Mouse (Mus musculus): Measurements from ENCODE around the gene Ndufb4. TPM values are rescaled to one million over a fixed set of nuclear protein-coding genes. Genes with fewer than 3 reads are reported as not detected.

The Ndufb4 gene
- polyA plus RNA-seq, 1 experiment from 2014 or later: 78.5 TPM

DNA sequence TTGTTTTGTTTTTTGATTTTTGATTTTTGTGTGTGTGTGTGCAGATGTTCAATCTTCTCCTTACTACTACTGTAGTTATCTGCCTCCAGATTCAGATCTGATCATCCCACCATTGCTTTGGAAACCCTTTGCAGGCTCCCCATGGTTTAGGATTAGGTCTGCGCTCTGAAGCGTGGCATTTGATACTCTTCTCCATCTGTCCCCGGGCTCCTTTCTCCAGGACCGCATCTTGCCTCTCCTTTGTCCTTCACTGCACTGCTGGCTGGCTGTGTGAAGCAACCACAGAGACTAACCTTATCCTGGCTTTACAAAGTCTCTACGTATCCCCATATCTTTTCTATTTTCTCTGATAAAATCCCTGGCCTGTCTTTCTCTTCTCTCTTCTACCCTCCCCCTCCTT is 31.3 kb downstream of the Ndufb4 start:
- Histone ChIP-seq H3K4me1 (no peaks in the 10 kb centered on the region), H3K9me3 (no peaks in the 10 kb centered on the region), H3K27me3 (replicated peaks) (no peaks in the 10 kb centered on the region), H3K4me3 (no peak overlapping the region), H3K9ac (no peak overlapping the region), H3K27ac (no peak overlapping the region), H3K4me2 (replicated peaks) (no peak overlapping the region), H3K36me3 (no peaks in the 10 kb centered on the region)
- ATAC-seq (ENCODE audit: low FRiP score, low read depth): no peak
- 80% methylated on average over 5 of the region's 5 CpGs for WGBS

DNA sequence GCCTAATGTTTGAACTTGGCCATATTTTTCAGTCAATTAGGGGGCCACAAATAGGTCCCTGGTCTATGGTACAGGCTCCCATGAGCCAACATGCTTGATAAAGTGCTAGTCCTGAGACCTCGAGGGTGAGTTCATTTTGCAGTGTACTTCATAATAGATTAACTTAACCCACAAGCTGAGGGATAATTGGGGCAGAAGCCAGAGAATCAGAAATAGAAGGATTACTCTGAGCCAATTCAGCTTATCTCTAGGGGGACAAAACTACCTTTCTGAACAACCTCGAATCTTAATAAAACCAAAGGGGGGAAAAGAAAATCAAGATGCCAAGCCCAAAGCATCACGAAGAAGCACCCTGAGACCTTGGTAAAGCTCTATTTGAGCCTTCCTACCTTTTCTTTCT is 31.9 kb downstream of the Ndufb4 start:
- Histone ChIP-seq H3K4me3 (no peak overlapping the region), H3K4me2 (replicated peaks) (no peak overlapping the region), H3K9ac (no peak overlapping the region), H3K27me3 (replicated peaks) (no peaks in the 10 kb centered on the region), H3K27ac (no peak overlapping the region), H3K9me3 (no peaks in the 10 kb centered on the region), H3K4me1 (peaks cover 4% of the 10 kb centered on the region), H3K36me3 (no peaks in the 10 kb centered on the region)
- ATAC-seq (ENCODE audit: low FRiP score, low read depth): no peak
- 88% methylated on average over 3 of the region's 3 CpGs for WGBS

DNA sequence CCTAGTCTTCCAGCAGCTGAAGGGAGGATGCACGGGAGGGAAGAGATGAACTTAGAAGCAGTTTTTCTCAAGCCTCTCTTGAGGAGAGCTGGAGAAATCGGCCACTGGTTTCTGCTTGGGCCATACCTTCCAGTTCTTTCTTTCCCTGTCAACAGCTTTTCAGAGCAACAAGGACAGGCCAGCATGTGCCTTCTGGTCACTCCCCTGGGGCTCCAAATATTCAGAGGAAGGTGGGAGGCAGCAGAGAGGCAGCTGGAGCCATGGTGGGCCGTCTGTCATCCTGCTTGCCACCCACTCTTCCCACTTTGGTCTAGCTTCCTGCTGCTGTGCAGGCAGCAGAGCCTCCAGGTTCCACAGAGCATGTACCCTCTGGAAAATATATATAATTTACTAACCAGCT is 36.6 kb downstream of the Ndufb4 start:
- Histone ChIP-seq H3K27ac (no peak overlapping the region), H3K4me3 (no peak overlapping the region), H3K4me1 (peaks cover 5% of the 10 kb centered on the region), H3K4me2 (replicated peaks) (no peak overlapping the region), H3K27me3 (replicated peaks) (no peaks in the 10 kb centered on the region), H3K36me3 (no peaks in the 10 kb centered on the region), H3K9ac (no peak overlapping the region), H3K9me3 (no peaks in the 10 kb centered on the region)
- no peak for ATAC-seq (ENCODE audit: low FRiP score, low read depth)
- WGBS: 32% methylated on average over 3 of the region's 3 CpGs

DNA sequence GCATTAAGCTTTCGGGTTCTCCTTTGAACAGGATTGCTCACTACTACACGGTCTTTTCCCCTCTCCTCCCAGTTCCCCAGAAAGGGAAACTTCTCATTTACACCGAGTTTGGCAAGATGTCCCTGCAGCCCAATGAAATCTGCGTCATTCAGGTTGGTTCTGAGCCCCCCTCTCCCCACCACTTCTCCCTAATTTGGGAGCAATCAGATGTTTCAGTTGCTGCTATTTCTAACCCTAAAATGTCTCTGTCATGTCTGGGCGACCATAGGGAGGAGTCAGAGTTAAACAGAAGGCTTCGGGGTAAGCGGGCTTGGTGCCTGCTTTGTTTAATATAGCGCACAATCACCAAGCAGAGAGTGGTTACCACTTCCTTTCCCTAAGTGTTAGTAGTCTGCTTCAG is 38.1 kb downstream of the Ndufb4 start:
- H3K4me2 ChIP-seq (replicated peaks): no peak overlapping the region
- H3K4me3 ChIP-seq: no peak overlapping the region
- no peak overlapping the region for H3K27ac ChIP-seq
- no peak overlapping the region for H3K9ac ChIP-seq
- no peak for ATAC-seq (ENCODE audit: low FRiP score, low read depth)
- H3K36me3 ChIP-seq: no peaks in the 10 kb centered on the region
- H3K27me3 ChIP-seq (replicated peaks): no peaks in the 10 kb centered on the region
- H3K9me3 ChIP-seq: no peaks in the 10 kb centered on the region
- 74% methylated on average over 8 of the region's 8 CpGs for WGBS
- H3K4me1 ChIP-seq: peaks cover 5% of the 10 kb centered on the region

DNA sequence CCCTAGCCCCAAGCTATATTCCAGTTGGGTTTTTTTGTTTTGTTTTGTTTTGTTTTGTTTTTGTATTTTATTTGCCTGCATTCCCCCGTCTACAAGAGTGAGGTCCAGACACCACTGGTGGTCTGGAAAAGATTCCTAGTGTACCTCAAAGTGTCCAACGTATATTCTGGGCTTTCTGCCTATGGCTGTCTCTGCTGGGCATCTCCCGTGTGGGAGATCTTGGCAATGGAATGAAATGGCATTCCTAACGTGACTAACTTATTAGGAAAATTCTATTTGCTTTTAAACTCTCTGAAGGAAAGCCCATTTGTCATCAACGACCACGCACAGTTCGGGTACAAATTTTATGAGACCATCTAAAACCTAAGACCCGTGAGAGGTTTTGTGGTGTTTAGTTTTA is 38.8 kb downstream of the Ndufb4 start:
- H3K4me3 ChIP-seq: no peak overlapping the region
- H3K9me3 ChIP-seq: no peaks in the 10 kb centered on the region
- no peak overlapping the region for H3K4me2 ChIP-seq (replicated peaks)
- WGBS: 71% methylated on average over 8 of the region's 8 CpGs
- no peak overlapping the region for H3K27ac ChIP-seq
- H3K36me3 ChIP-seq: no peaks in the 10 kb centered on the region
- no peak for ATAC-seq (ENCODE audit: low FRiP score, low read depth)
- no peaks in the 10 kb centered on the region for H3K27me3 ChIP-seq (replicated peaks)
- peaks cover 5% of the 10 kb centered on the region for H3K4me1 ChIP-seq
- H3K9ac ChIP-seq: no peak overlapping the region

DNA sequence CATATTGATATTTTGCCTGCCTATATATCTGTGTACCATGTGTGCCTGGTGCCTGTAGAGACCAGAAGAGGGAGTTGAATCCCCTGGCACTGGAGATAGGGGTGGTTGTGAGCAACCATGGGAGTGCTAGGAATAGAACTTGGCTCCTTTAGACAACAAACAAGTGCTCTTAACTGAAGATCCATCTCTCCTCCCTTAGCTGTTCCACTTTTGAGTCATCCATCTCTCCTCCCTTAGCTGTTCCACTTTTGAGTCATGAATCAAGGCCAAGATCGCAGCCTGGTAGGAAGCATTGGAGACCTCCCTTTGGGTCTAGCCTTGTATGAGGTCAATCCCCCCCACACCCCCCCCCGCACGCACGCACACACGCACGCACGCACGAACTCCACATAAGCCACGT is 39.7 kb downstream of the Ndufb4 start:
- Histone ChIP-seq H3K27ac (no peak overlapping the region), H3K9me3 (no peaks in the 10 kb centered on the region), H3K9ac (no peak overlapping the region), H3K4me3 (no peak overlapping the region), H3K4me1 (peaks cover 9% of the 10 kb centered on the region), H3K27me3 (replicated peaks) (no peaks in the 10 kb centered on the region), H3K4me2 (replicated peaks) (no peak overlapping the region), H3K36me3 (no peaks in the 10 kb centered on the region)
- no peak for ATAC-seq (ENCODE audit: low FRiP score, low read depth)
- 89% methylated on average over 9 of the region's 9 CpGs for WGBS

DNA sequence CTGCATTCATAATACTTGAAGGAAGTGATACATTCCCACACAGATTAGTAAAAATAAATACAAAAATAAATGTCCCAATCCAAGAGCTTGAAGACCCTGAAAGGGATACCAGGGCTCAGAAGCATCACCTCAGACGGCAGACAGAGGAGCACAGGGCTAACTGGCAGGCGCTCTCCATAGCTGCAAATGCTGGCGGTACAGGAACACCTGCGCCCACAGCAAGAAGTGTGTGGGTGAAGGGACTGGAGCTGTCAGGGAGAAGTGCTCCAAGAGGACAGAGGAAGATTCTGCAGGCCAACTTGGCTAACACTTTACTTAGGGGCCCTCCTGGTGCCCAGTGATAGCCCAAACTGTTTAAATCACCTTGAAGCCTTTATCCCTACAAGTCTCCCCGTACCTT is 42.2 kb downstream of the Ndufb4 start:
- Histone ChIP-seq H3K4me3 (no peak overlapping the region), H3K36me3 (no peaks in the 10 kb centered on the region), H3K4me2 (replicated peaks) (no peak overlapping the region), H3K9me3 (no peaks in the 10 kb centered on the region), H3K9ac (no peak overlapping the region), H3K27ac (no peak overlapping the region), H3K4me1 (peaks cover 4% of the 10 kb centered on the region; the same call in 1 of the 2 replicates), H3K27me3 (replicated peaks) (no peaks in the 10 kb centered on the region)
- 90% methylated on average over 5 of the region's 5 CpGs for WGBS
- ATAC-seq (ENCODE audit: low FRiP score, low read depth): no peak

DNA sequence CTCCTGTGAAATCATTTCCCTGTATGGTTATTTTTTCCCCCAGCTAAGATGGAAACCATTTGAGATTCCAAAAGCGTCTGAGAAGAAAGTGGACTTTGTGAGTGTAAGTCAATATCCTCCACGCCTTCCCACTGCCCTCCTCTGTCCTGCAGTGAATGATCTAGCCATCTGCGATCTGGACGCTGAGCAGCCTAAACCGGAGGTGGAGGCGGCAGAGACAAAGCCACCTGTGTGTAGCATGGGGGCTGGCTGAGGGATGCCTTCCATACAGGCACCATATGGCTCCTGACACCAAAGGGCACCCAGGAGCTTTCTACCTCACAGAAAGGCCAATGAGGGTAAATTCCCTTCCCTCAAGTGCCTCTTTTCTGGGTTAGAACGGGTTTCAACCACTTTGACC is 43.2 kb downstream of the Ndufb4 start:
- ATAC-seq (ENCODE audit: low FRiP score, low read depth): no peak
- no peaks in the 10 kb centered on the region for H3K27me3 ChIP-seq (replicated peaks)
- 74% methylated on average over 7 of the region's 7 CpGs for WGBS

DNA sequence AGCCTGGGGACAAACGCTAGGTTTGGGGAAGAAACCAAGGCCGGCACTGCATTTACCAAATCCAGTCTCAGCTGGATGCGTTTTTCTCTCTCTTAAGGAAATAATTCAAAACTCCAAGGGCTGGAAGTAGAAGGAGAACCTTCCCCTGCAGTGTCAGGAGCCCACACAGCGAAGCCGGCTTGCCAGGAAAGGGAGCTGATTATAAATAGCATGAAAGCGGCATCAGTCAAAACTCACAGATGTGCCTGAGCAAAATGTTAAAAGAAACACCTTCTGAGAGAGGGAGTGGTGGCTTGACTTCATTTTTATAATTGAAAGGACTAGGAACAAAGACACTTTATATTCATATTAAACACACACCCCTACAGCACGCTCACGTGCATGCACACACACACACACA is 43.9 kb downstream of the Ndufb4 start:
- H3K27ac ChIP-seq: no peak overlapping the region
- WGBS: 81% methylated on average over 8 of the region's 8 CpGs
- no peak overlapping the region for H3K4me3 ChIP-seq

More for the DNA sequence above, 43.2 kb downstream of the Ndufb4 start:
- H3K27ac ChIP-seq: no peak overlapping the region
- H3K4me1 ChIP-seq: peaks cover 4% of the 10 kb centered on the region; the same call in 1 of the 2 replicates
- H3K4me2 ChIP-seq (replicated peaks): no peak overlapping the region
- H3K36me3 ChIP-seq: no peaks in the 10 kb centered on the region
- no peak overlapping the region for H3K9ac ChIP-seq
- no peaks in the 10 kb centered on the region for H3K9me3 ChIP-seq
- H3K4me3 ChIP-seq: no peak overlapping the region

DNA sequence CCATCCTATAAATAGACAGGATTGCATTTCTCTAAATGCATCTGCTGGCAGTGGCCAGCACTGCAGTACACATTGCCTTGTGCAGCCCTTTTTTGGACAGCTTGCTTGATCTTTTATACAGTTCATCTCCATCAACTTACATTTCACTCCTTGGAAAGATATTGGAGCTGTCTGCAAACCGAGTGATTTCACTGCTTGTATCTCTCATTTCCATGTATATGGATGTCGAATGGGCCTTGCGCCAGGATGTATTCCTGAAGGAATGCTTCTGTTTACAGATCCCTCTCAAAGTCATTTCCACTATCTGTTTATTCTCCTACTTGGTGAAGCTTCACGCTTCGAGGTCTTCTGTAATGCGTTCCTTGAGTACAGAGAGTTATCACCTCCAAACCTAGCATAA is 50.0 kb downstream of the Ndufb4 start:
- Histone ChIP-seq H3K9me3 (no peaks in the 10 kb centered on the region), H3K27ac (no peak overlapping the region), H3K4me1 (no peaks in the 10 kb centered on the region), H3K4me3 (no peak overlapping the region), H3K27me3 (replicated peaks) (no peaks in the 10 kb centered on the region), H3K9ac (no peak overlapping the region), H3K36me3 (no peaks in the 10 kb centered on the region), H3K4me2 (replicated peaks) (no peak overlapping the region)
- ATAC-seq (ENCODE audit: low FRiP score, low read depth): no peak
- WGBS: 91% methylated on average over 6 of the region's 6 CpGs

More for the DNA sequence above, 43.9 kb downstream of the Ndufb4 start:
- H3K36me3 ChIP-seq: no peaks in the 10 kb centered on the region
- no peak overlapping the region for H3K9ac ChIP-seq
- no peak overlapping the region for H3K4me2 ChIP-seq (replicated peaks)
- no peaks in the 10 kb centered on the region for H3K9me3 ChIP-seq
- peaks cover 4% of the 10 kb centered on the region; the same call in 1 of the 2 replicates for H3K4me1 ChIP-seq
- ATAC-seq (ENCODE audit: low FRiP score, low read depth): no peak
- H3K27me3 ChIP-seq (replicated peaks): no peaks in the 10 kb centered on the region

DNA sequence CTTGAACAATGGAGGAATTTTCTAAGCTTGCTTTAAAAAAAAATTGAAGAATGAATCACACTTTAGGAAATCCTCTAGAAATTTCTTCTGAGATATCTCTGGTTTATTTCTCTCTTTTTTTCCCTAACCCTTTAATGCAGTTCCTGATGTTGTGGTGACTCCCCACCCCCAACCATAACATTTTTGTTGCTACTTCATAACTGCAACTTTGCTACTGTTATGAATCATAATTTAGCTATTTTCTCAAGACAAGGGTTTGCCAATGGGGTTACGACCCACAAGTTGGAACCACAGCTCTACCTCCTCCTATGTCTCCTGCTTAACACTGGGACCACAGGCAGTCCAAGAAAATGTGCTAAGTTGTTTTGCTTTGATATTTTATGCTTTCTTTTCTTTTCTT is 50.8 kb downstream of the Ndufb4 start:
- ATAC-seq (ENCODE audit: low FRiP score, low read depth): no peak
- Histone ChIP-seq H3K9me3 (no peaks in the 10 kb centered on the region), H3K4me3 (no peak overlapping the region), H3K4me2 (replicated peaks) (no peak overlapping the region), H3K4me1 (no peaks in the 10 kb centered on the region), H3K9ac (no peak overlapping the region), H3K27ac (no peak overlapping the region), H3K36me3 (no peaks in the 10 kb centered on the region), H3K27me3 (replicated peaks) (no peaks in the 10 kb centered on the region)
- 94% methylated on average over 1 of the region's 1 CpGs for WGBS

DNA sequence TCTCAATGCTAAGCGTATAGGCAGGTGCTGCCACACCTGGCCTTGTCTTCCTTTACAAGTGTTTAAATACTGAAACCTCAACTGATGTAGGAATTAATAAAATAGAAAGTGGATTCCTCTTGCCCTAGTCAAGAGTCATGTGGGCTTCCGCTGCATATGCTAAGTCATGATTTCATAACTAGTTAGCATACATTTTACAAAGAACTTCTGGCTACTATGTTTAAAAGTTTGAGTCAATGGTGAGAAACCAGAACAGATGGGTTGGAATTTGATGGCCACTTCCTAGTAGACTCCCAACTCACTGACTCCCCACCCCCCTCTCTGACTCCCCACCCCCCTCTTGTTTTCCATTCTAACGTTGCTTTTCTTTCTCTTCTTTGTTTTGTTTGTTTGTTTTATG is 54.9 kb downstream of the Ndufb4 start:
- no peaks in the 10 kb centered on the region for H3K36me3 ChIP-seq
- no peaks in the 10 kb centered on the region for H3K4me1 ChIP-seq
- WGBS: 77% methylated on average over 3 of the region's 3 CpGs
- no peak overlapping the region for H3K27ac ChIP-seq
- H3K4me2 ChIP-seq (replicated peaks): no peak overlapping the region
- no peak overlapping the region for H3K9ac ChIP-seq
- H3K27me3 ChIP-seq (replicated peaks): no peaks in the 10 kb centered on the region
- H3K9me3 ChIP-seq: no peaks in the 10 kb centered on the region
- no peak for ATAC-seq (ENCODE audit: low FRiP score, low read depth)
- no peak overlapping the region for H3K4me3 ChIP-seq

DNA sequence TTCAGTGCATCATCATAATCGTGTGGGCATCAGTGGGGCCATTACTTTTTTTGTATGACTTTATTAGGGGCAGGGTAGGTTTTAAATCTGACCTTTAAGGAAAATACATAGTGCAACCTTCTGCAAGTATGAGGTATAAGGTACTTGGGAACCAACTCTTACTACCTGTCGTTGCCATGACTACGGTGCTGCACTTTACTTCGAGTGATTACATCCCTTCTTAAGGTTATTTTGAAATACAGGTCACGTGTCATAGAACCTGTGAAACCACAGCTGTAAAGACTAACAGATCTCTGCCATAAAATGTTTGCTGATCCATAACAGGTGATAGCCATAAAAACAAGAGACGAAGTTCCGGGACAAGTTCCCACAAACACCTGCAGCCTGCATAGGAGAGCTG is 55.8 kb downstream of the Ndufb4 start:
- H3K27me3 ChIP-seq (replicated peaks): no peaks in the 10 kb centered on the region
- no peak overlapping the region for H3K4me3 ChIP-seq
- H3K36me3 ChIP-seq: no peaks in the 10 kb centered on the region
- H3K9me3 ChIP-seq: no peaks in the 10 kb centered on the region
- 89% methylated on average over 7 of the region's 7 CpGs for WGBS
- H3K9ac ChIP-seq: no peak overlapping the region
- no peaks in the 10 kb centered on the region for H3K4me1 ChIP-seq
- H3K4me2 ChIP-seq (replicated peaks): no peak overlapping the region
- no peak overlapping the region for H3K27ac ChIP-seq
- ATAC-seq (ENCODE audit: low FRiP score, low read depth): no peak

All from neural tube, embryonic 12.5 days (tissue).